In the genomic region with DNA sequence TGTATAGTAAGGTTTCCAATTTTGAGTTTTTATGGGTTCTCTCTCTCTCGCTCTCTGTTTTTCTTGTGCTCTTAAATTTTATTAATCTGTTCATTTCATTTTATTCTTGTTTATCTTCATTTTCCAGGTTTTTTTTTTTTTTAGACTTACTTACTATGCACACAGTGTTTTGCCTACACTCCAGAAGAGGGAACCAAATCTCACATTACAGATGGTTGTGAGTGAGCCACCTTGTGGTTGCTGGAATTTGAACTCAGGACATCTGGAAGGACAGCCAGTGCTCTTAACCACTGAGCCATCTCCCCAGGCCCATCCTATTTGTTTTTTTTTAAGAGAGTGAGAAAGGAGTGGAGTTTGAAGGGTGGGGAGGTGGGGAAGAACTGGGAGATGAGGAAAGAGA, we compare ENCODE assay signal across 28 mouse cellular contexts. TPM values are rescaled to one million over a fixed set of nuclear protein-coding genes. Genes with fewer than 3 reads are reported as not detected.
DNase-seq lines count a peak whose midpoint lies in the region; ATAC-seq and TF ChIP-seq lines count a peak whose summit lies in the region.
"Had no signal": no experiment of that assay in that cellular context is flagged by ENCODE, and none has a peak within 500 bp of the region (broad histone marks: within the 10 kb centered on the region; RNA-seq: fewer than 3 reads in every experiment).

No protein-coding gene starts in this region.

- WGBS in kidney, postnatal 0 days: 93% methylated on average over 1 of the region's 1 CpGs

- no peaks in the 10 kb centered on the region for H3K9me3 ChIP-seq in kidney, postnatal 0 days (replicated peaks; ENCODE audit: low read length)
- H3K9me3 ChIP-seq in CH12.LX (replicated peaks; ENCODE audit: low read length): no peaks in the 10 kb centered on the region
- H3K9me3 ChIP-seq: forebrain, embryonic 15.5 days; G1E; hindbrain, embryonic 13.5 days; limb, embryonic 15.5 days; lung, embryonic 15.5 days had no signal

- no peak overlapping the region for H3K9ac ChIP-seq in kidney, postnatal 0 days (ENCODE audit: low read depth, low read length)
- H3K9ac ChIP-seq in CH12.LX (ENCODE audit: insufficient read depth, low read depth): no peak overlapping the region
- H3K9ac ChIP-seq: forebrain, embryonic 15.5 days; hindbrain, embryonic 13.5 days; limb, embryonic 15.5 days; lung, embryonic 15.5 days had no signal

- in situ Hi-C loops in CH12.LX (cut with MboI; ENCODE audit: low pct_ligation_motif_present, low pct_unique_long_range_greater_than_20kb, low sequenced_read_pairs): no loop called here

- no peak for ATAC-seq in kidney, postnatal 0 days (replicated peaks; ENCODE audit: low FRiP score, low read depth)
- ATAC-seq: forebrain, embryonic 15.5 days had no signal

- no peak overlapping the region for H3K4me3 ChIP-seq in kidney, postnatal 0 days (replicated peaks; ENCODE audit: low read depth, low read length)
- H3K4me3 ChIP-seq in CH12.LX (replicated peaks in 1 of 3; ENCODE audit: low read depth in 2 of 3, low read length in 2 of 3, poor library complexity in 1 of 3): no peak overlapping the region
- H3K4me3 ChIP-seq: erythroblast, embryonic 14.5 days; forebrain, embryonic 15.5 days; hindbrain, embryonic 13.5 days; limb, embryonic 15.5 days; lung, embryonic 15.5 days had no signal

- dilution Hi-C loops in CH12.LX (cut with MboI; ENCODE audit: extremely low pct_ligation_motif_present, extremely low pct_unique_long_range_greater_than_20kb, low sequenced_read_pairs): no loop called here

- no peak for TF ChIP-seq POLR2A in CH12.LX (IDR thresholded peaks at IDR 0.05; ENCODE audit: low read depth, low read length)

- no peak overlapping the region for H3K4me2 ChIP-seq in kidney, postnatal 0 days (ENCODE audit: low read length)
- no peak overlapping the region for H3K4me2 ChIP-seq in CH12.LX (ENCODE audit: insufficient read depth, low read depth, poor library complexity, severe bottlenecking)
- H3K4me2 ChIP-seq: forebrain, embryonic 15.5 days; hindbrain, embryonic 13.5 days; limb, embryonic 15.5 days; lung, embryonic 15.5 days had no signal

- peaks cover 26% of the 10 kb centered on the region for H3K79me2 ChIP-seq in CH12.LX (replicated peaks; ENCODE audit: control insufficient read depth, extremely low read depth, insufficient read depth, poor library complexity, severe bottlenecking)

- no peak for TF ChIP-seq EP300 in CH12.LX (IDR thresholded peaks at IDR 0.05; ENCODE audit: low read length)

- H3K27ac ChIP-seq in kidney, postnatal 0 days: no peak overlapping the region
- no peak overlapping the region for H3K27ac ChIP-seq in CH12.LX (ENCODE audit: insufficient read depth, low read depth)
- H3K27ac ChIP-seq: forebrain, embryonic 15.5 days; hindbrain, embryonic 13.5 days; limb, embryonic 15.5 days; lung, embryonic 15.5 days had no signal

- H3K4me1 ChIP-seq in kidney, postnatal 0 days (replicated peaks; ENCODE audit: insufficient read depth, low read length): peaks cover 14% of the 10 kb centered on the region; the same call in 1 of the 2 replicates
- H3K4me1 ChIP-seq in CH12.LX (ENCODE audit: control insufficient read depth in 1 of 2, insufficient read depth in 2 of 2): peaks cover 3 to 21% of the 10 kb centered on the region in 2 experiments; a peak in 3 of 4 replicates

- peak; percentile 37; the same call in 1 of the 2 replicates for TF ChIP-seq CTCF in kidney, postnatal 0 days (IDR thresholded peaks at IDR 0.05; ENCODE audit: low read depth)
- peak in 1 of 2 experiments; percentile 69; a peak in 2 of 4 replicates for TF ChIP-seq CTCF in CH12.LX (conservative IDR thresholded peaks at IDR 0.05 in 1 of 2, IDR thresholded peaks at IDR 0.05 in 1 of 2; ENCODE audit: low read depth in 2 of 2, low read length in 2 of 2)

- TF ChIP-seq RAD21 in CH12.LX (IDR thresholded peaks at IDR 0.05; ENCODE audit: low read depth, low read length): no peak; the same call in 1 of the 2 replicates

- H3K27me3 ChIP-seq in kidney, postnatal 0 days (ENCODE audit: insufficient read depth, low read length): no peaks in the 10 kb centered on the region
- no peaks in the 10 kb centered on the region for H3K27me3 ChIP-seq in CH12.LX (replicated peaks)
- H3K27me3 ChIP-seq: forebrain, embryonic 15.5 days; hindbrain, embryonic 13.5 days; limb, embryonic 15.5 days; lung, embryonic 15.5 days had no signal

- DNase-seq in kidney, postnatal 0 days (ENCODE audit: low spot score): no peak
- DNase-seq in kidney, postnatal 14 days: no peak
- DNase-seq in 416B (ENCODE audit: low read depth) (peak; percentile 49), CH12.LX (ENCODE audit: extremely low read depth) (no peak)
- peak; percentile 27 for DNase-seq in brain, adult 2 months (ENCODE audit: low read depth, low spot score)
- DNase-seq in ovary, postnatal 14 days (ENCODE audit: low spot score): no peak
- DNase-seq in B cell, adult 2 months: no peak
- DNase-seq: adrenal gland, postnatal 14 days; cerebellum, adult 18-20 months; heart, postnatal 10 days; kidney, adult 11 months; kidney, postnatal 36 days; midbrain, embryonic 14.5 days; right cerebral cortex, adult 18-20 months; thymus, adult 2 months had no signal

- no peaks in the 10 kb centered on the region for H3K36me3 ChIP-seq in kidney, postnatal 0 days (ENCODE audit: insufficient read depth, low read length)
- H3K36me3 ChIP-seq in CH12.LX (replicated peaks in 1 of 2; ENCODE audit: control insufficient read depth in 1 of 2, insufficient read depth in 1 of 2, low read length in 1 of 2): peaks cover 0 to 34% of the 10 kb centered on the region in 2 experiments
- H3K36me3 ChIP-seq: forebrain, embryonic 15.5 days; hindbrain, embryonic 13.5 days; lung, embryonic 15.5 days had no signal

TF ChIP-seq in CH12.LX, 34 proteins besides CTCF, POLR2A, EP300 and RAD21:
- TF ChIP-seq SIN3A (IDR thresholded peaks at IDR 0.05; ENCODE audit: low read length): no peak
- peak; percentile 23; the same call in 1 of the 2 replicates for TF ChIP-seq SMC3 (IDR thresholded peaks at IDR 0.05; ENCODE audit: low read depth, low read length)
- no peak for TF ChIP-seq CHD2 (IDR thresholded peaks at IDR 0.05; ENCODE audit: low read length)
- peak; percentile 35; the same call in 1 of the 2 replicates for TF ChIP-seq ZNF384 (IDR thresholded peaks at IDR 0.05; ENCODE audit: low read depth, low read length)

RNA-seq across cellular contexts. Expression of a gene that starts 5.9 kb away (rescaled TPM):
- 293 and 300 TPM in 2 replicates for polyA plus RNA-seq in kidney, postnatal 0 days (2015; fragmentation: Nextera tagmentation; extraction: Ambion mirVana)
- total RNA-seq in CH12.LX (2012; rRNA removed) (301 and 349 TPM in 2 replicates), CH12.LX (2014; rRNA removed) (450 and 454 TPM in 2 replicates)
- polyA plus RNA-seq in CH12.LX (2012; ENCODE audit: insufficient read length, low read depth): 454 and 493 TPM in 2 replicates

RNA-seq across cellular contexts. Expression of a gene that starts 26.9 kb away (rescaled TPM):
- not detected in 2 replicates for polyA plus RNA-seq in kidney, postnatal 0 days (2015; fragmentation: Nextera tagmentation; extraction: Ambion mirVana)
- total RNA-seq in CH12.LX (2012; rRNA removed) (not detected in 2 replicates), CH12.LX (2014; rRNA removed) (0.11 TPM in 1 of 2 replicates, not detected in the other)
- not detected in 2 replicates for polyA plus RNA-seq in CH12.LX (2012; ENCODE audit: insufficient read length, low read depth)
- total RNA-seq: adrenal gland, postnatal 14 days; G1E; gastrocnemius, adult 18-20 months; granulocyte monocyte progenitor cell, adult 5-6 weeks; layer of hippocampus, postnatal 10 days; left cerebral cortex, postnatal 25 days; megakaryocyte progenitor cell, adult 5-6 weeks had no signal
- polyA plus RNA-seq: embryonic facial prominence, embryonic 11.5 days; erythroblast, embryonic 14.5 days; forebrain, embryonic 15.5 days; G1E; hindbrain, embryonic 13.5 days; limb, embryonic 15.5 days; lung, embryonic 15.5 days; midbrain, embryonic 14.5 days; small intestine, adult 2 months had no signal

RNA-seq across cellular contexts. Expression of a gene that starts 53.0 kb away (rescaled TPM):
- 54.9 and 59.1 TPM in 2 replicates for polyA plus RNA-seq in kidney, postnatal 0 days (2015; fragmentation: Nextera tagmentation; extraction: Ambion mirVana)
- total RNA-seq in CH12.LX (2012; rRNA removed) (47.6 and 60.3 TPM in 2 replicates), CH12.LX (2014; rRNA removed) (138 and 146 TPM in 2 replicates)
- 57.2 and 62.8 TPM in 2 replicates for polyA plus RNA-seq in CH12.LX (2012; ENCODE audit: insufficient read length, low read depth)

Comparison
In these comparisons a context has a peak if more than half of its experiments do, and no peak if none do; other contexts are left out.
1. DNase-seq: peak in 416B (single experiment) and brain, adult 2 months (single experiment); none in kidney, postnatal 0 days (single experiment), kidney, postnatal 14 days (single experiment), CH12.LX (single experiment), ovary, postnatal 14 days (single experiment) and B cell, adult 2 months (0 of 2).